Mouse (Mus musculus) embryonic facial prominence, embryonic 12.5 days (tissue): ENCODE measurements at regions not wholly inside any gene's neighbourhood (a gene's known extent, or its start where the extent isn't known, plus 50 kb on each side); places are given as distances from the start of the nearest gene placed in this dataset.

Source experiments
- ATAC-seq: fragments of 200-750 bp; cut with Nextera tagmentation; 2 replicates; pipeline ENCODE4 v1.8.0; 2017; ENCODE audit not compliant: insufficient number of reproducible peaks, insufficient read depth, low FRiP score, low TSS enrichment
- H3K27ac ChIP-seq: fragments of 300-500 bp; sonication (generic); 2 replicates; pipeline ENCODE4 v1.5.1; 2016; ENCODE audit warnings: mild to moderate bottlenecking
- H3K27me3 ChIP-seq: fragments of 300-500 bp; sonication (generic); 2 replicates; pipeline ENCODE4 v1.6.1; 2016; ENCODE audit warnings: mild to moderate bottlenecking, moderate library complexity
- H3K36me3 ChIP-seq: fragments of 300-500 bp; sonication (generic); 2 replicates; pipeline ENCODE4 v1.6.1; 2016; ENCODE audit warnings: mild to moderate bottlenecking
- H3K4me1 ChIP-seq: fragments of 300-500 bp; sonication (generic); 2 replicates; pipeline ENCODE4 v1.6.1; 2016
- H3K4me2 ChIP-seq: fragments of 300-500 bp; sonication (generic); replicated peaks from 2 replicates; pipeline ENCODE4 v1.6.1; 2016; ENCODE audit warnings: mild to moderate bottlenecking, moderate library complexity
- H3K4me3 ChIP-seq: fragments of 300-500 bp; sonication (generic); 2 replicates; pipeline ENCODE4 v1.5.1; 2016; ENCODE audit warnings: mild to moderate bottlenecking
- H3K9ac ChIP-seq: fragments of 300-500 bp; sonication (generic); 2 replicates; pipeline ENCODE4 v1.6.1; 2016; ENCODE audit warnings: mild to moderate bottlenecking, moderate library complexity
- H3K9me3 ChIP-seq: fragments of 300-500 bp; sonication (generic); 2 replicates; pipeline ENCODE4 v1.6.1; 2016; ENCODE audit warnings: mild to moderate bottlenecking, moderate library complexity
- WGBS: fragments of 180-500 bp; shearing (Covaris S2); methylation state at CpG from one replicate; pipeline ENCODE4 v1.1.7; 2016; 5-methylcytosine and 5-hydroxymethylcytosine counted together

DNA sequence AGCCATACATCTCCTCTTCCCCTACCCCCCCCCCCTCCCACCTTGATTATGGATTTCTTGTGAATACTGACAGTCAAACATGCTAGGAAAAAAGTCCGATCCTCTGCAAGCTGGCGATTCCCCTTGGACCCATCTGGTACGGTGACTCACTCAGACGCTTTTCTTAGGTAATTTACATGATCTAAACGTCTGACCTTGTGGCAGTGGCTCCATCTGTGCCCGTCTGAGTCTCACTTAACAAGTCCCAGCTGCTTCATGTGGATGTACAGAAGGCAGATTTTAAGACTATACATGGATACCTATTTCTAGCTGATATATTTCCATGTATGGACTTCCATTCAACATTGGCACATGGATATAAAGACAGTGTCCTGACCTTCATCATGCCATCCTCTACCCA is 481.0 kb downstream of the Lipi start:
- no peak for ATAC-seq
- no peak overlapping the region for H3K27ac ChIP-seq
- no peaks in the 10 kb centered on the region for H3K9me3 ChIP-seq
- H3K36me3 ChIP-seq: no peaks in the 10 kb centered on the region
- H3K4me1 ChIP-seq: no peaks in the 10 kb centered on the region
- 22% methylated on average over 6 of the region's 6 CpGs for WGBS
- H3K27me3 ChIP-seq: no peaks in the 10 kb centered on the region
- H3K4me2 ChIP-seq: no peak overlapping the region
- no peak overlapping the region for H3K4me3 ChIP-seq
- no peak overlapping the region for H3K9ac ChIP-seq

DNA sequence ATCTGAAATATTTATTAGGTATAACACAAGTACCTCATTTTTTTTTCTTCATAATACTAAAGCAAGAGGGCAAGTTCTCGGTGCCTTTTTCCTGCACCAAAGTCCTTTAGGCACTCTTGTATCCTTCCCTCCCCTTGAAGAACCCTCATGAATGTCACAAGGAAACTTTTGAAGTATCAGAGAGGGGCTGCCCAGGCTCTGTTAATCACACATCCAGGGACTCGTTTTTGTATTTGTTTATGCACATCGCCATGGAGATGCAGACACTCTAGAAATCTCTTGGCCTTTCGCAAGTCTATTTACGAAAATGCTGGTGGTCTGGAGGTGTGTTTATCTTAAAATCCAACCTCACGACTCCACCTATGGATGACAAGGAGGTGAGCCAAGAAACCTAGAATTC is 492.7 kb downstream of the Lipi start:
- Histone ChIP-seq H3K4me2 (peak overlapping the region; percentile 42), H3K27me3 (no peaks in the 10 kb centered on the region), H3K4me1 (0 out of 2 replicates have a peak, but pooled peaks cover 3% of the 10 kb centered on the region), H3K4me3 (no peak overlapping the region), H3K9ac (no peak overlapping the region), H3K36me3 (no peaks in the 10 kb centered on the region), H3K27ac (no peak overlapping the region), H3K9me3 (no peaks in the 10 kb centered on the region)
- 53% methylated on average over 6 of the region's 6 CpGs for WGBS
- ATAC-seq: no peak

GRCm38 (mm10) chr16:75092471-75093130 is 493.3 kb downstream of the Lipi start:
- Histone ChIP-seq H3K4me3 (peak overlapping the region; percentile 12; the same call in 1 of the 2 replicates), H3K36me3 (no peaks in the 10 kb centered on the region), H3K4me2 (peak overlapping the region; percentile 42), H3K27me3 (no peaks in the 10 kb centered on the region), H3K27ac (no peak overlapping the region), H3K9me3 (no peaks in the 10 kb centered on the region), H3K9ac (no peak overlapping the region), H3K4me1 (0 out of 2 replicates have a peak, but pooled peaks cover 3% of the 10 kb centered on the region)
- 19% methylated on average over 12 of the region's 12 CpGs for WGBS
- ATAC-seq: no peak

DNA sequence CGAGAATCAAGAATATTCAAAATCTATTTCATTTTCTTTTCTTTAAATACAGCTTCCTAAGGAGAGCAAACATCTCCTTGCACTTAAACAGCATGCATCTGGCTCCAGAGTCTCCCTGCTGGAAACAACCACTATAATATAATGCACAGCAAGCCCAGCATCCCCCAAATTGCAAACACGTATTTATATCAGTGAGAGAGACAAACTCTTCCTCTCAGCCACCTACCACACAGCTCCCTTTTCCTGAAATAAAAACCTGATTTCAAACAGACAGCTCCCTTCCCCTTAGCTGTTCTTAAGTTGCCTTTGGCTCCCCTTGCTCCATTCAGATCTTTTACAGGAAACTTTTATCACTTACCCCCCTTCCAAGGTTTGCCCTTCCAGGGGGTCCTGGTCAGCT is 493.9 kb downstream of the Lipi start:
- H3K27ac ChIP-seq: no peak overlapping the region
- peak overlapping the region; percentile 42 for H3K4me2 ChIP-seq
- no peak for ATAC-seq
- H3K9me3 ChIP-seq: no peaks in the 10 kb centered on the region
- H3K9ac ChIP-seq: no peak overlapping the region
- 0 out of 2 replicates have a peak, but pooled peaks cover 3% of the 10 kb centered on the region for H3K4me1 ChIP-seq
- H3K27me3 ChIP-seq: no peaks in the 10 kb centered on the region
- H3K4me3 ChIP-seq: peak overlapping the region; percentile 12; the same call in 1 of the 2 replicates
- 42% methylated on average over 2 of the region's 2 CpGs for WGBS
- H3K36me3 ChIP-seq: no peaks in the 10 kb centered on the region

DNA sequence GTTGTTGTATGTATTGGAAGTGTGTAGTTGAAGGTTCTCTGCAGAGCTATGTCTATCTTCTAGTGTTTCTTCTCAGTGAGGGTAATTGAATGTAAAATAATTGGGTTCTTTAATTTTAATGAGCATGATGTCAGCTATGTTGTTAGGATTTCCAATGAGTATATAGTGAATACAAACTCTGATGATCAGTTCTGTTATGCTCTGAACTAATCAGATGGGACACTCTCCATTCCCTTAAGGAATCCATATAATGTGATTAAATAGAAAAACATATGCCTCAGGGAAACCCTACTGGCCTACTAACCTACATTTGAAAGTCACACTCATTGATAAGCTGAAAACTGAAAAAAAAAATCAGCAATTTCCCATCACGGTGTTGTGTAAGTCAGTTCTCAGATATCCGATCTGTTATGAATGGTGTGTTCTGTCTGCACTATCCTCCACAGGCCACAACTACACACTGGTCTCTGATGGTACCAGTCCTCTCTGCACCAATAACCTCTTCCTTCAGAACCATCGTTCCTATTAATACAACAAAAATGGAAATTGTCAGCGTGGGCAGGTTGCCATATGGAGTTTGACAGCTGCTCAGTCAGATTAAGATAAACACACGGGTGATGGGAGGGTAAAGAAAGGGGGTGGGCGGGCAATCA is 496.4 kb downstream of the Lipi start:
- ATAC-seq: no peak
- no peak overlapping the region for H3K27ac ChIP-seq
- no peak overlapping the region for H3K4me3 ChIP-seq
- H3K9ac ChIP-seq: no peak overlapping the region
- H3K9me3 ChIP-seq: no peaks in the 10 kb centered on the region
- WGBS: 60% methylated on average over 6 of the region's 6 CpGs
- no peaks in the 10 kb centered on the region for H3K27me3 ChIP-seq
- H3K4me2 ChIP-seq: no peak overlapping the region
- 0 out of 2 replicates have a peak, but pooled peaks cover 3% of the 10 kb centered on the region for H3K4me1 ChIP-seq
- no peaks in the 10 kb centered on the region for H3K36me3 ChIP-seq

GRCm38 (mm10) chr16:75088701-75089100 is 497.2 kb downstream of the Lipi start:
- no peak overlapping the region for H3K9ac ChIP-seq
- no peaks in the 10 kb centered on the region for H3K36me3 ChIP-seq
- H3K4me2 ChIP-seq: no peak overlapping the region
- no peak for ATAC-seq
- no peak overlapping the region for H3K27ac ChIP-seq
- no peak overlapping the region for H3K4me3 ChIP-seq
- no peaks in the 10 kb centered on the region for H3K9me3 ChIP-seq
- H3K4me1 ChIP-seq: 0 out of 2 replicates have a peak, but pooled peaks cover 3% of the 10 kb centered on the region
- no peaks in the 10 kb centered on the region for H3K27me3 ChIP-seq
- WGBS: 90% methylated on average over 5 of the region's 5 CpGs

DNA sequence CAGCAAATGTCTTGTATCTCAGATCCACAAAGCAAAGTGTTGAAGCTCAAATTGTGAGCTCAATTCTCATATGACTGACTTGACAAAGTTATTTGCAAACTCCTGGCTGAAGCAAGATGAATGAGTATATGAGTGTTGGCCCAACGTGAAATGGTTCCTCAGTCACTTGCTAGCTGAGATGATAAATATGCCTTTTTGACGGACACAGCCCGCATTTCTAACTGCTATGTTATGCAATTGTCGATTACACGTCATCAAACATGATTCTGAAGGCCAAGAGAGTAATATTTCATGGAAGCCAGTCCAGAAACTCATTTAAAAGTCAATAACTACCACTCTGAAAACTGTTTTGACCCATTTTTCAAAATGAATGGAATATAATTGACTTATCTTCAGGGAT is 520.6 kb downstream of the Lipi start:
- H3K9me3 ChIP-seq: no peaks in the 10 kb centered on the region
- H3K4me2 ChIP-seq: no peak overlapping the region
- no peaks in the 10 kb centered on the region for H3K36me3 ChIP-seq
- no peak overlapping the region for H3K27ac ChIP-seq
- H3K4me3 ChIP-seq: no peak overlapping the region
- H3K27me3 ChIP-seq: no peaks in the 10 kb centered on the region
- H3K9ac ChIP-seq: no peak overlapping the region
- ATAC-seq: no peak
- no peaks in the 10 kb centered on the region for H3K4me1 ChIP-seq
- WGBS: 80% methylated on average over 5 of the region's 5 CpGs

DNA sequence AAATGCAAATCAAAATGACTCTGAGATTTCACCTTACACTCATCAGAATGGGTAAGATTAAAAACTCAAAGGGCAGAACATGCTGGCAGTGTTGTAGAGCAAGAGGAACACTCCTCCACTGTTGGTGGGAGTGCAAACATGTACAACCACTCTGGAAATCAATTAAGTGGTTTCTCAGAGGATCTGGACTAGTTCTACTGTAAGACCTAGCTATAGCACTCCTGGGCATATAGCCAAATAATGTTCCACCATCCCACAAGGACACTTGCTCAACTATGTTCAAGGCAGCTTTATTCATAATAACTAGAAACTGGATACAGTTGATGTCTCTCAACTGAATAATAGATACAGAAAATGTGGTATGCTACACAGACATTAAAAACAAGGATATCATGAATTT is 532.9 kb downstream of the Lipi start:
- no peaks in the 10 kb centered on the region for H3K4me1 ChIP-seq
- no peak overlapping the region for H3K27ac ChIP-seq
- no peaks in the 10 kb centered on the region for H3K27me3 ChIP-seq
- H3K9ac ChIP-seq: no peak overlapping the region
- H3K4me2 ChIP-seq: no peak overlapping the region
- H3K4me3 ChIP-seq: no peak overlapping the region
- no peaks in the 10 kb centered on the region for H3K9me3 ChIP-seq
- H3K36me3 ChIP-seq: no peaks in the 10 kb centered on the region
- ATAC-seq: no peak

- H3K9ac ChIP-seq: no peak overlapping the region
- H3K27ac ChIP-seq: no peak overlapping the region
- ATAC-seq: no peak
- H3K9me3 ChIP-seq: no peaks in the 10 kb centered on the region
- WGBS: 91% methylated on average over 2 of the region's 2 CpGs
- H3K36me3 ChIP-seq: no peaks in the 10 kb centered on the region
- H3K4me1 ChIP-seq: no peaks in the 10 kb centered on the region
- no peak overlapping the region for H3K4me2 ChIP-seq
- H3K4me3 ChIP-seq: no peak overlapping the region
- no peaks in the 10 kb centered on the region for H3K27me3 ChIP-seq
Measured at GRCm38 (mm10) chr16:75045969-75046368, 539.9 kb downstream of the Lipi start.
